ENCODE assay signal across 20 mouse cellular contexts in the genomic region with DNA sequence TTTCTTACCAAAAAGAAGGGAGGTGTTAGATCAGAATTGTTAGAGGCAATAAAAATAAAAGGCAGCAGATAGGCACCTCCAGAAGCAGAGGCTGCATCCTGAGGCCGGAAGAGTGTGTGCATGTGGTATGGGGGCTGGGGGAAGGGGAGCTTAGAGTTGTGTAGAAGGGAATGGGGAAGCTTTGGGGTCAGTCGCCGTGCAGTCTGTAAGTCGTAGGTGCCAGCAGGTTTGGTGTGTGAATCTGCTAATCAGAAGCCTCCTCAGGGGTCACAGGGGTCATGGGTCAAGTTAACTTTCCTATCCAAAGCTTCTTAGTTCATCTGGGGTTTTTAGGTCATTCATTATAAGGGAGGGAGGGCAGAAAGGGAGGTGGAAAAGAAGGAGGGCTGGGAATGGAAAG.
DNase-seq lines count a peak whose midpoint lies in the region; ATAC-seq and TF ChIP-seq lines count a peak whose summit lies in the region.
"Had no signal": no experiment of that assay in that cellular context is flagged by ENCODE, and none has a peak within 500 bp of the region (broad histone marks: within the 10 kb centered on the region; RNA-seq: fewer than 3 reads in every experiment).

No protein-coding gene starts in this region.

- ATAC-seq in intestine, embryonic 14.5 days (replicated peaks; ENCODE audit: low FRiP score, low TSS enrichment, low read depth) = no peak
- ATAC-seq in intestine, postnatal 0 days = no peak
- no peak for ATAC-seq in intestine, embryonic 15.5 days
- no peak for ATAC-seq in liver, postnatal 0 days
- ATAC-seq: hindbrain, postnatal 0 days; midbrain, embryonic 16.5 days had no signal

- peaks cover 41% of the 10 kb centered on the region for H3K4me1 ChIP-seq in intestine, embryonic 14.5 days (replicated peaks; ENCODE audit: control insufficient read depth, insufficient read depth, low read length)
- peaks cover 11% of the 10 kb centered on the region; the same call in 1 of the 2 replicates for H3K4me1 ChIP-seq in intestine, postnatal 0 days (replicated peaks; ENCODE audit: control insufficient read depth, insufficient read depth, low read length)
- H3K4me1 ChIP-seq in intestine, embryonic 15.5 days (replicated peaks) = peaks cover 32% of the 10 kb centered on the region
- H3K4me1 ChIP-seq in liver, postnatal 0 days (ENCODE audit: insufficient read depth) = peaks cover 16% of the 10 kb centered on the region

- no peaks in the 10 kb centered on the region for H3K36me3 ChIP-seq in intestine, embryonic 14.5 days (ENCODE audit: control insufficient read depth, insufficient read depth, low read length)
- H3K36me3 ChIP-seq in intestine, postnatal 0 days (ENCODE audit: control insufficient read depth, insufficient read depth) = no peaks in the 10 kb centered on the region
- H3K36me3 ChIP-seq in intestine, embryonic 15.5 days = no peaks in the 10 kb centered on the region
- H3K36me3 ChIP-seq in liver, postnatal 0 days (replicated peaks; ENCODE audit: insufficient read depth, low read length) = no peaks in the 10 kb centered on the region
- H3K36me3 ChIP-seq: embryonic facial prominence, embryonic 13.5 days; forebrain, embryonic 10.5 days had no signal

- DNase-seq in intestine, embryonic 14.5 days (ENCODE audit: low spot score) = no peak
- peak; percentile 31 to 37 for DNase-seq in right cerebral cortex, postnatal 10 days (ENCODE audit: low spot score in 2 of 2)
- DNase-seq in right cerebral cortex, postnatal 25 days = no peak
- no peak for DNase-seq in liver, postnatal 0 days
- no peak for DNase-seq in lung, postnatal 10 days
- no peak for DNase-seq in layer of hippocampus, adult 18-20 months (ENCODE audit: low spot score in 2 of 2)
- DNase-seq: cerebellum, adult 8-10 months; gastrocnemius, postnatal 25 days; heart, postnatal 14 days; kidney, postnatal 10 days; lung, adult 2 months; retina, postnatal 1 day had no signal

- H3K9me3 ChIP-seq in intestine, embryonic 14.5 days (ENCODE audit: control insufficient read depth, low read length) = no peaks in the 10 kb centered on the region
- no peaks in the 10 kb centered on the region for H3K9me3 ChIP-seq in intestine, postnatal 0 days (ENCODE audit: control insufficient read depth)
- no peaks in the 10 kb centered on the region for H3K9me3 ChIP-seq in intestine, embryonic 15.5 days
- H3K9me3 ChIP-seq in liver, postnatal 0 days (ENCODE audit: low read length) = no peaks in the 10 kb centered on the region
- H3K9me3 ChIP-seq: embryonic facial prominence, embryonic 13.5 days; forebrain, embryonic 10.5 days had no signal

- H3K27me3 ChIP-seq in intestine, embryonic 14.5 days (replicated peaks; ENCODE audit: control insufficient read depth, insufficient read depth, low read length) = no peaks in the 10 kb centered on the region
- no peaks in the 10 kb centered on the region for H3K27me3 ChIP-seq in intestine, postnatal 0 days (replicated peaks; ENCODE audit: control insufficient read depth, insufficient read depth, low read length)
- no peaks in the 10 kb centered on the region for H3K27me3 ChIP-seq in intestine, embryonic 15.5 days (replicated peaks)
- H3K27me3 ChIP-seq in liver, postnatal 0 days (ENCODE audit: insufficient read depth, low read length) = no peaks in the 10 kb centered on the region
- H3K27me3 ChIP-seq: embryonic facial prominence, embryonic 13.5 days had no signal

- TF ChIP-seq CTCF in intestine, postnatal 0 days (IDR thresholded peaks at IDR 0.05; ENCODE audit: low read depth) = no peak
- no peak for TF ChIP-seq CTCF in liver, postnatal 0 days (IDR thresholded peaks at IDR 0.05; ENCODE audit: low read depth)

- no peak for TF ChIP-seq EP300 in liver, postnatal 0 days (IDR thresholded peaks at IDR 0.05; ENCODE audit: low read depth)

- peak overlapping the region; percentile 83; the same call in 1 of the 2 replicates for H3K27ac ChIP-seq in intestine, embryonic 14.5 days (ENCODE audit: low read depth)
- H3K27ac ChIP-seq in intestine, postnatal 0 days (ENCODE audit: low read depth, low read length) = no peak overlapping the region
- H3K27ac ChIP-seq in intestine, embryonic 15.5 days = peak overlapping the region; percentile 69
- peak overlapping the region; percentile 72; the same call in 1 of the 2 replicates for H3K27ac ChIP-seq in liver, postnatal 0 days (ENCODE audit: low read depth)
- H3K27ac ChIP-seq: embryonic facial prominence, embryonic 13.5 days; forebrain, embryonic 10.5 days; hindbrain, postnatal 0 days; left cerebral cortex, adult 2 months; macrophage had no signal

- H3K4me2 ChIP-seq in intestine, embryonic 14.5 days (ENCODE audit: low read length) = no peak overlapping the region
- no peak overlapping the region for H3K4me2 ChIP-seq in intestine, postnatal 0 days (replicated peaks; ENCODE audit: low read depth)
- no peak overlapping the region for H3K4me2 ChIP-seq in intestine, embryonic 15.5 days (replicated peaks)
- H3K4me2 ChIP-seq in liver, postnatal 0 days (ENCODE audit: low read depth, low read length) = no peak overlapping the region
- H3K4me2 ChIP-seq: embryonic facial prominence, embryonic 13.5 days had no signal

- 30% methylated on average over 4 of the region's 4 CpGs for WGBS in intestine, embryonic 14.5 days
- WGBS in intestine, postnatal 0 days = 37% methylated on average over 4 of the region's 4 CpGs
- 44% methylated on average over 4 of the region's 4 CpGs for WGBS in intestine, embryonic 15.5 days
- 22% methylated on average over 4 of the region's 4 CpGs for WGBS in liver, postnatal 0 days (ENCODE audit: insufficient replicate concordance)

- H3K4me3 ChIP-seq in intestine, embryonic 14.5 days (ENCODE audit: low read depth, low read length) = no peak overlapping the region
- no peak overlapping the region for H3K4me3 ChIP-seq in intestine, postnatal 0 days (ENCODE audit: low read depth, low read length)
- no peak overlapping the region for H3K4me3 ChIP-seq in intestine, embryonic 15.5 days (replicated peaks)
- H3K4me3 ChIP-seq in liver, postnatal 0 days (ENCODE audit: low read depth, low read length) = no peak overlapping the region
- H3K4me3 ChIP-seq: embryonic facial prominence, embryonic 13.5 days; forebrain, embryonic 10.5 days; left cerebral cortex, adult 2 months had no signal

- no peak overlapping the region for H3K9ac ChIP-seq in intestine, embryonic 14.5 days (ENCODE audit: low read length)
- H3K9ac ChIP-seq in intestine, postnatal 0 days (ENCODE audit: low read depth, low read length) = no peak overlapping the region
- H3K9ac ChIP-seq in intestine, embryonic 15.5 days = no peak overlapping the region
- no peak overlapping the region for H3K9ac ChIP-seq in liver, postnatal 0 days (replicated peaks)
- H3K9ac ChIP-seq: embryonic facial prominence, embryonic 13.5 days had no signal

Comparison
In these comparisons a context has a peak if more than half of its experiments do, and no peak if none do; other contexts are left out.
1. DNase-seq: peak in right cerebral cortex, postnatal 10 days (2 of 2); none in intestine, embryonic 14.5 days (single experiment), right cerebral cortex, postnatal 25 days (single experiment), liver, postnatal 0 days (single experiment), lung, postnatal 10 days (single experiment) and layer of hippocampus, adult 18-20 months (0 of 2).